Mouse (Mus musculus) liver, embryonic 13.5 days (tissue): Measurements from ENCODE around the gene Sp140. TPM values are rescaled to one million over a fixed set of nuclear protein-coding genes. Genes with fewer than 3 reads are reported as not detected.

Source experiments
- polyA plus RNA-seq: library from polyadenylated mRNA; unstranded; fragments of >200 nt; fragmentation: Nextera tagmentation; extraction: Ambion mirVana; gene quantifications from 2 replicates; pipeline ENCODE4 v1.2.1, GENCODE M21; 2015

Gene Sp140
- polyA plus RNA-seq, 1 experiment from 2014 or later: 2.5 TPM

Other genes with a start within 250 kb of the Sp140 start
- not detected in 2 replicates for gene G530012D18Rik, start 24.7 kb upstream of the Sp140 start, polyA plus RNA-seq
- gene Sp110, start 1.6 kb upstream of the Sp140 start, polyA plus RNA-seq: 5.1 and 5.7 TPM in 2 replicates
- 3.0 and 3.3 TPM in 2 replicates for gene Sp100, start 49.6 kb downstream of the Sp140 start, polyA plus RNA-seq
- 2.6 and 2.7 TPM in 2 replicates for gene A630001G21Rik, start 178.3 kb downstream of the Sp140 start, polyA plus RNA-seq
- 11.4 and 13.4 TPM in 2 replicates for gene Cab39, start 193.1 kb downstream of the Sp140 start, polyA plus RNA-seq